Mouse (Mus musculus) megakaryocyte, embryonic 14.5 days (primary cell): Measurements from ENCODE around the gene Scn1b. TPM values are rescaled to one million over a fixed set of nuclear protein-coding genes. Genes with fewer than 3 reads are reported as not detected.

ENCODE experiments used
- H3K27me3 ChIP-seq: replicated peaks from 2 replicates; pipeline ENCODE3; 2012; ENCODE audit warnings: inconsistent platforms
- H3K36me3 ChIP-seq: replicated peaks from 2 replicates; pipeline ENCODE3; 2012; ENCODE audit warnings: low read length, inconsistent platforms, mixed read lengths
- H3K4me1 ChIP-seq: 2 replicates; pipeline ENCODE4 v1.6.1; 2012; ENCODE audit warnings: inconsistent platforms
- H3K4me3 ChIP-seq: replicated peaks from 2 replicates; pipeline ENCODE3; 2012; ENCODE audit warnings: moderate library complexity, mild to moderate bottlenecking, inconsistent platforms
- H3K9me3 ChIP-seq: 2 replicates; pipeline ENCODE4 v1.6.1; 2012; ENCODE audit warnings: inconsistent platforms
- FLI1 ChIP-seq: IDR thresholded peaks from 2 replicates; pipeline ENCODE4 v1.6.1; 2012; ENCODE audit warnings: low read length, inconsistent platforms, mixed read lengths
- GATA1 ChIP-seq: IDR thresholded peaks from 3 replicates; pipeline ENCODE4 v1.6.1; 2012; ENCODE audit warnings: mixed read lengths, low read length, inconsistent platforms, borderline replicate concordance
- polyA plus RNA-seq: library from polyadenylated mRNA; stranded (reverse); fragments of >175 nt; gene quantifications from 2 replicates; pipeline ENCODE4 v1.2.3, GENCODE M21; 2012; ENCODE audit warnings: low replicate concordance; ENCODE audit not compliant: insufficient read depth

Gene Scn1b
- polyA plus RNA-seq, 1 experiment: 28.4 TPM

- TF ChIP-seq GATA1 (no peak), FLI1 (no peak)
- Histone ChIP-seq H3K36me3 (no peaks in the 10 kb centered on the region), H3K4me1 (peaks cover 52% of the 10 kb centered on the region), H3K4me3 (peak overlapping the region; percentile 3), H3K9me3 (no peaks in the 10 kb centered on the region), H3K27me3 (peaks cover 29% of the 10 kb centered on the region)
Measured at GRCm38 (mm10) chr7:31105061-31105768, 21.6 kb downstream of the Scn1b start.

GRCm38 (mm10) chr7:31100786-31101185 is 26.0 kb downstream of the Scn1b start:
- Histone ChIP-seq H3K4me1 (peaks cover 18% of the 10 kb centered on the region), H3K27me3 (peaks cover 42% of the 10 kb centered on the region), H3K4me3 (no peak overlapping the region), H3K9me3 (peaks cover 5% of the 10 kb centered on the region; the same call in 1 of the 2 replicates), H3K36me3 (no peaks in the 10 kb centered on the region)
- TF ChIP-seq GATA1: no peak

GRCm38 (mm10) chr7:31099612-31099982 is 27.2 kb downstream of the Scn1b start:
- TF ChIP-seq FLI1: no peak
- TF ChIP-seq GATA1: no peak
- H3K4me3 ChIP-seq: no peak overlapping the region
- peaks cover 46% of the 10 kb centered on the region for H3K27me3 ChIP-seq
- no peaks in the 10 kb centered on the region for H3K36me3 ChIP-seq
- H3K9me3 ChIP-seq: peaks cover 5% of the 10 kb centered on the region; the same call in 1 of the 2 replicates
- H3K4me1 ChIP-seq: peaks cover 14% of the 10 kb centered on the region

GRCm38 (mm10) chr7:31098697-31099611 is 27.8 kb downstream of the Scn1b start:
- Histone ChIP-seq H3K4me1 (peaks cover 14% of the 10 kb centered on the region), H3K9me3 (peaks cover 5% of the 10 kb centered on the region; the same call in 1 of the 2 replicates), H3K36me3 (no peaks in the 10 kb centered on the region), H3K27me3 (peaks cover 50% of the 10 kb centered on the region), H3K4me3 (no peak overlapping the region)
- TF ChIP-seq GATA1 (no peak), FLI1 (no peak)

GRCm38 (mm10) chr7:31097583-31098248 is 29.1 kb downstream of the Scn1b start:
- peaks cover 5% of the 10 kb centered on the region; the same call in 1 of the 2 replicates for H3K9me3 ChIP-seq
- peaks cover 14% of the 10 kb centered on the region for H3K4me1 ChIP-seq
- peaks cover 48% of the 10 kb centered on the region for H3K27me3 ChIP-seq
- H3K4me3 ChIP-seq: peak overlapping the region; percentile 76
- TF ChIP-seq FLI1: no peak
- no peaks in the 10 kb centered on the region for H3K36me3 ChIP-seq

- peaks cover 14% of the 10 kb centered on the region for H3K4me1 ChIP-seq
- peaks cover 47% of the 10 kb centered on the region for H3K27me3 ChIP-seq
- TF ChIP-seq GATA1: no peak
- no peak for TF ChIP-seq FLI1
- H3K36me3 ChIP-seq: no peaks in the 10 kb centered on the region
- H3K9me3 ChIP-seq: peaks cover 5% of the 10 kb centered on the region; the same call in 1 of the 2 replicates
- H3K4me3 ChIP-seq: no peak overlapping the region
Measured at GRCm38 (mm10) chr7:31096892-31097564, 29.8 kb downstream of the Scn1b start.

- Histone ChIP-seq H3K4me3 (no peak overlapping the region), H3K27me3 (peaks cover 60% of the 10 kb centered on the region), H3K4me1 (peaks cover 10% of the 10 kb centered on the region), H3K9me3 (peaks cover 8% of the 10 kb centered on the region; the same call in 1 of the 2 replicates), H3K36me3 (no peaks in the 10 kb centered on the region)
- no peak for TF ChIP-seq GATA1
- no peak for TF ChIP-seq FLI1
Measured at GRCm38 (mm10) chr7:31094774-31095501, 31.9 kb downstream of the Scn1b start.

- Histone ChIP-seq H3K36me3 (no peaks in the 10 kb centered on the region), H3K4me3 (no peak overlapping the region), H3K27me3 (peaks cover 74% of the 10 kb centered on the region), H3K4me1 (peaks cover 24% of the 10 kb centered on the region), H3K9me3 (peaks cover 9% of the 10 kb centered on the region)
- TF ChIP-seq FLI1 (no peak), GATA1 (no peak)
Measured at GRCm38 (mm10) chr7:31089721-31090120, 37.1 kb downstream of the Scn1b start.

- peaks cover 26% of the 10 kb centered on the region for H3K4me1 ChIP-seq
- peaks cover 65% of the 10 kb centered on the region for H3K27me3 ChIP-seq
- TF ChIP-seq FLI1: no peak
- TF ChIP-seq GATA1: no peak
Measured at GRCm38 (mm10) chr7:31088206-31088605, 38.6 kb downstream of the Scn1b start.

More at GRCm38 (mm10) chr7:31088206-31088605, 38.6 kb downstream of the Scn1b start:
- Histone ChIP-seq H3K36me3 (no peaks in the 10 kb centered on the region), H3K9me3 (peaks cover 9% of the 10 kb centered on the region), H3K4me3 (no peak overlapping the region)
